Mouse (Mus musculus) kidney, postnatal 4 days (tissue): ENCODE measurements around the gene Itsn1.

Experiments
- DNase-seq, 2 experiments: peaks; one replicate each; pipeline ENCODE4 v3.0.0; 2021; ENCODE audit warnings: mixed read lengths in 2 of 2

Itsn1 gene

GRCm38 (mm10) chr16:91770662-91771061, 41.6 kb downstream of the Itsn1 start:
- no peak for DNase-seq

GRCm38 (mm10) chr16:91771334-91771733, 42.3 kb downstream of the Itsn1 start:
- no peak for DNase-seq

- DNase-seq: no peak
Observed at GRCm38 (mm10) chr16:91772586-91772985, 43.5 kb downstream of the Itsn1 start.

- no peak for DNase-seq
Observed at GRCm38 (mm10) chr16:91779576-91779975, 50.5 kb downstream of the Itsn1 start.

- no peak for DNase-seq
Observed at GRCm38 (mm10) chr16:91780151-91780550, 51.1 kb downstream of the Itsn1 start.

GRCm38 (mm10) chr16:91780826-91781225, 51.7 kb downstream of the Itsn1 start:
- no peak for DNase-seq

GRCm38 (mm10) chr16:91783191-91783590, 54.1 kb downstream of the Itsn1 start:
- no peak for DNase-seq

GRCm38 (mm10) chr16:91784298-91784697, 55.2 kb downstream of the Itsn1 start:
- DNase-seq: no peak

- peak; percentile 55 to 61 for DNase-seq
Observed at GRCm38 (mm10) chr16:91786425-91786824, 57.3 kb downstream of the Itsn1 start.

DNA sequence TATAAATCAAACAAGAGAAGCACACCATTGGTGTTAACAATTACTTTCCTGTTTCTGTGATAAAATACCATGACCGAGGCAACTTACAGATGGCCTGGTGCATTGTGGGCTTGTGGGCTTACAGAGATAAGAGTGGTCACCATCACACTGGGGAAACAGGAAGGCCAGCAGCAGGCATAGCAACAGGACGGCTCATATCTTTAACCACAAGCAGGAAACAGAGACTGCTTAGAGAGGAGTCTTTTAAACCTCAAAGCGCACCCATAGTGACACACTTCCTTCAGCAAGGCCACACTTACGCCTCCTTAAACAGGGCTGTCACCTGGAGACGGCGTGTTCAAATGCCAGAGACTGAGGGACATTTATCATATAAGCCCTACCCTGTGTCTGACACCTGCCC, 60.6 kb downstream of the Itsn1 start:
- DNase-seq: no peak

DNA sequence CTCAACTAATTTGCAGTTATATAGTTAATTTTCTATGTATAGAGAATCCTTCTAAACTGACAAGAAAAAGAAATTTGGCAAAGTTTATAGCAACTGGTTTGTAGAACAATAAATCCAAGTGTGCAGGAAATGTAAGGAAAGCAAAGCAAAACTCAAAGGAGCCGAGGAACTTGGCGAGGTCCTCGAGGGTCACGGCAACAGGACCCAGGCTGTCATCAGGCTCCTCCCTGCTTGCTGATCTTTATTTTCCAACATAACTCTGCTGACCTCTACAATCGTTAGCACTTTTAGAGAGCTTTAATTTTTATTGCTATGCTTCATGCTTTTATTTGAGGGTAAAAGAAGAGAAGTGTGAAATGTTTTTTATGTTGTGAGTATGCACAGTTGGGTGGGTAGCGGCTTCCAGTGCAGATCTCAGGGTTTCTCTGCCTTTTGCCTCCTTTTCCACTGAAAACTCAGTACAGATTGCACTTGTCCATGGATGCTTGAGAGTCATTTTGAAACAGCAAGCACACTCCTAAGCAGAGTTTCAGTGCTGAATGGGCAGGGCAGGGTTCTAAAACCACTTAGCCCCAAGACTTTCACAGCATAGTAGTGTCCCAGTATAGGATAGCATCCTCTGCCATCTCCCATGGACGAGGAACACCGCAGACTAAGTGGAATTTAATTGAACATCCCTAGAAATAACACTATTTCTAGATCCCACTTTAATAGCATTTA, 63.6 kb downstream of the Itsn1 start:
- DNase-seq: peak; percentile 72 to 78

DNA sequence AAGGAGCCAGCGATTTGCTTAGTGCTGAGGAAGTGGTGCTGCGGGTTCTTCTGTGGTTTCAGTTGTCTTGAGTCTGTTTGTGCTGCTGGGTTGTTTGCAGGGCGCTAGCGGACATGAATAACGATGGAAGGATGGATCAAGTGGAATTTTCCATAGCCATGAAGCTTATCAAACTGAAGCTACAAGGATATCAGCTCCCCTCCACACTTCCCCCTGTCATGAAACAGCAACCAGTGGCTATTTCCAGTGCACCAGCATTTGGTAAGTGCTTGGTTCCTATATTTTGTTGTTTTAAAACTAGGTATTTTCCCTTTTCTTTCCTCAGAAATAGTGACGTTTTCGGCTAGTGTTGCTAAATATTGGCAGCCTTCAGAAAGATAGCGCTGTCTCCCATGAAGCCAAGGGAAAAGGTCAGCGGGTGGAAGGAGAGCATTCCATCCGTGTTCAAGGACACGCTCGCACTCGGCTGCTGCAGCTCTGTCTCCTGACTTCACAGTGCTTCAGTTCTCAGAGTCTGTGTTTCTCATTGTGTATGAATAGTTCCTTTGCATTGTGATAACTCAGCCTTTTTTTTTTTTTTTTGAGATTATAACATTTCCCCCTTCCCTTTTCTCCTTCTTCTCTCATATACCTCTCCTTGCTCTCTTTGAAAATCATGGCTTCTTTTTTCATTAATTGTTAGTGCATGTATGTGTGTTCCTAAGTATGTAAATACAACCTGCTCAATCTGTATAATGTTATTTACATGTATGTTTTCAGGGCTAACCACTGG, 64.6 kb downstream of the Itsn1 start:
- DNase-seq: no peak

DNA sequence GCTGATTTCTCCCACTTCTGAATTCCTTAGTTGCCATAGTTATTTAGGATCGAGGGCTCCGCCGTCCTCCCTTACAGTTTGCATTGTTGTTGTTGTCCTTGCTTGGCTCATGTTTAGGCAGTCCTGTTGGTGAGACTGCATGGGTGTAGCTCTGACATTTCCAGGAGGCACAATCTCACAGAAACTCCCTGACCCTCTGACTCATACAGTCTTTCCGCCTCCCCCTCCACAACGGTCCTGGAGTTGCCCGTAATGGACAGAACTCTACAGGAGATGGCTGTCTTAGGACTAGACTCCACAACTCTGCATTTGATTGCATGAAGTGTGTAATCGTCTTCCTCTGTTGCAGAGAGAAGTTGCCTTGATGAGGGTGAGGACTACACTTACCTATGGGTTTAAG, 65.2 kb downstream of the Itsn1 start:
- DNase-seq: no peak

- no peak for DNase-seq
Observed at GRCm38 (mm10) chr16:91795044-91795443, 66.0 kb downstream of the Itsn1 start.

DNA sequence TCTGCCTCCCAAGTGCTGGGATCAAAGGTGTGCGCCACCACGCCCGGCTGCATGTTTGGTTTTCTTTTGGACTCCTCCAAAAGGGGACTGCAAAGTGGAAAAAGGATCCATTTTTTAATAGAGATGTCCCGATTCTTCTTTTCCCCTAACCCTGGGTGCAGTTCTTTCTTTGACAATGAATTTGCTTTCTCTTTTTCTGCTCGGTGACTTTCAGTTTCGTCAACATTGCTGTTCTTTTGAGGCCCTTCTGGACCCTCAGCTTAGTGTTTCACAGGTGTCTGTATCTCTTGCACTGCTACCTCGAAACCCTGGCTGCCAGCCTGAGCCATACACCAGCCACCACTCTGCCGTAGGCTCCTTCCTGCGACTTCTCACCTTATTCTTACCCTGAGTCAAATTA, 66.5 kb downstream of the Itsn1 start:
- DNase-seq: no peak

GRCm38 (mm10) chr16:91801426-91801825, 72.3 kb downstream of the Itsn1 start:
- no peak for DNase-seq

- no peak for DNase-seq
Observed at GRCm38 (mm10) chr16:91802461-91803062, 73.5 kb downstream of the Itsn1 start.

- no peak for DNase-seq
Observed at GRCm38 (mm10) chr16:91804418-91804817, 75.3 kb downstream of the Itsn1 start.

DNA sequence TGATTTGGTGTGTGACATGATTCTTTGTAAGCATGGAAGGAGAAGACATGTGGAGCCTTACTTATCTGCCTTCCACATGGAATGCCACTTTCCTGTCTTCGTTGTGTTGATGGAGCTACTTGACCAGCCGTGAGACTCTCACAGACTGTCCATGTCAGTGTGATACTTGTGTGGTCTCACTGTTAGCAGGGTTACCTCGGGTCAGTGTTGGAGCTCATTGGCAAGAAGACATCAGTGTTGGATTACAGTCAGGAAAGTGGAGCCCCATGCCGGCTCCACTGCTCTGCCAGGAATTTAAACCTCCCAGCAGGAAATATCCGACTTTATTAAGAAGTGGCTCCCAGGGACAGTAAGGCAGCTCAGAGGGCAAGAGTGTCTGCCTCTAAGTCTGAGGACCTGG, 75.8 kb downstream of the Itsn1 start:
- DNase-seq: no peak

- no peak for DNase-seq
Observed at GRCm38 (mm10) chr16:91810235-91810634, 81.2 kb downstream of the Itsn1 start.

GRCm38 (mm10) chr16:91811339-91811738, 82.3 kb downstream of the Itsn1 start:
- DNase-seq: no peak

- no peak for DNase-seq
Observed at GRCm38 (mm10) chr16:91811876-91812275, 82.8 kb downstream of the Itsn1 start.

DNA sequence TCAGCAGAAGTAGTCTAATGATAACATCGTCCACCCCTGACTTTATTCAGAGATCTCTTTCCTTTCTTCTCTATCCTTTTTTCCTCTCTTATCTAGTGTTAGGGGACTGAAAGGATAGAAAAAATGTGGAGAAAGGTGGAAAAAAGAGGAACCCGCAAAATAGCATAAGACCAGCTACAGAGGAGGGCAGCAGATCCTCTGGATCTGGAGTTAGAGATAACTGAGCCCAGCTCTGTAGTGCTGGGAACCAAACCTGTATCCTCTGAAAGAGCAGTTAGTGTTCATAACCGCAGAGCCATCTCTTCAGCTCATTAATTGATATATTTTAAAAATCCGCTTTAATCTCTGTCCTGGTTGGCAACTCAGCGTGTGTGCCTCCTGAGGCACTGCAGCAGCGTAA, 84.5 kb downstream of the Itsn1 start:
- DNase-seq: no peak

DNA sequence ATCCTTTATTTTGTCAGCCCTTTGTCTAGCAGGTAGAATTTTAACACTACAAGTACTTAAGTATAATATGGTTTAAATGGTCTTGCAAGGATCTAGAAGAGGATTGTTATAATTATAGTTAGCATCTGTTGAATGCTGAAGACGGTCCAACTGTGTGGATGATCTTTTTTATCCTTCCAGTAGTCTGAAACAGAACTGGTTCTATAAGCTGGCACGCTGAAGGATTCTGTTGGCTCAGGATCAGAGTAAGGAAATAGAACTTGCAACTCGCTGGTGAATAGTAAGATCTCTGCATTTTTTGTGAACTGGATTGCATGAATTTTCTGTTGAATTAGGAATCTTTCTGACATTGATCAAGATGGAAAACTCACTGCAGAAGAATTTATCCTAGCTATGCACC, 86.0 kb downstream of the Itsn1 start:
- DNase-seq: no peak
